Mouse (Mus musculus) spleen, postnatal 0 days (tissue): ENCODE data around the gene Bloc1s3. TPM values are rescaled to one million over a fixed set of nuclear protein-coding genes. Genes with fewer than 3 reads are reported as not detected.

Source experiments
- polyA plus RNA-seq: library from polyadenylated mRNA; unstranded; fragments of >200 nt; fragmentation: Nextera tagmentation; extraction: Ambion mirVana; gene quantifications from 2 replicates; pipeline ENCODE4 v1.2.1, GENCODE M21; 2015

The Bloc1s3 gene
- polyA plus RNA-seq, result 1.6 and 2.5 TPM in 2 replicates

GRCm38 (mm10) chr7:19508150-19508923, at the start of gene Bloc1s3, which contains the start of gene Trappc6a:
Gene Bloc1s3, minus strand, starts transcription at chr7:19508367.
Gene Trappc6a, plus strand, starts transcription at chr7:19508395.

DNA sequence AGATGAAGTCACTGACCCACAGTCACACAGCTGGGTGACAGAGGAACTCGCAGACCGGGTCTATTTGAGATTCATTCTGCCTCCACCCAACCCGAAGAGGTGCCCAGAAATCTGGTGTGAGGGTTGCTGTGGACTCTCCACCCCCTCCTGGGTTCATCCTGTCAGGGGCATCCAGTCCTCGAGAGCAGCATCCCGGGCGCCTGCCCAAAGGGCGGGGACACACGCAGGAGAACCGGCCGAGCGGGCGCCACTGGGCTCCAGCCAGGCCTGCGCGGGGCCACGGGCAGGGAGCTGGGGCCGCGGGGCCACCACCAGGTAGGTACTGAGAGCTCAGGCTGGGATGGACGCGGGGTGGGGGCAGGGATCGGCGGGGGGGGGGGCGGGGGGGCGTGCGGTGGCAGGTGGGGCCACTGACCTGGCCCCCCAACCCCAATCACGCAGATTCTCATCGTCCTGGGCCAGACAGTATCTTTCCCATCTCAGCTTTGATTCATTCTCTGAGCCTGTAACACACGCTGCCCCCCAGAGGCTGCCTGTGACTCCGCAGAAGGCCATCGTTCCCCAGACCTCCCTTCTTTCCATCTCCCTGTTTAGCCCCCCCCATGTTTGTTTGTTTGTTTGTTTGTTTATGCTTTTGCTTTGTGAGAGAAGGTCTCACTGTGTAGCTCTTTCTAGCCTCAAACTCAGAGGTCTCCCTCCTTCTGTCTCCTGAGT, 9.6 kb upstream of the Bloc1s3 start, which contains the start of gene Nkpd1:
TSS of gene Nkpd1 (plus strand) at position 187 of the 714 bp plus-strand sequence.

GRCm38 (mm10) chr7:19462884-19463381, 45.2 kb downstream of the Bloc1s3 start, which contains the start of gene Exoc3l2:
Gene Exoc3l2, plus strand, starts transcription at chr7:19463331.

DNA sequence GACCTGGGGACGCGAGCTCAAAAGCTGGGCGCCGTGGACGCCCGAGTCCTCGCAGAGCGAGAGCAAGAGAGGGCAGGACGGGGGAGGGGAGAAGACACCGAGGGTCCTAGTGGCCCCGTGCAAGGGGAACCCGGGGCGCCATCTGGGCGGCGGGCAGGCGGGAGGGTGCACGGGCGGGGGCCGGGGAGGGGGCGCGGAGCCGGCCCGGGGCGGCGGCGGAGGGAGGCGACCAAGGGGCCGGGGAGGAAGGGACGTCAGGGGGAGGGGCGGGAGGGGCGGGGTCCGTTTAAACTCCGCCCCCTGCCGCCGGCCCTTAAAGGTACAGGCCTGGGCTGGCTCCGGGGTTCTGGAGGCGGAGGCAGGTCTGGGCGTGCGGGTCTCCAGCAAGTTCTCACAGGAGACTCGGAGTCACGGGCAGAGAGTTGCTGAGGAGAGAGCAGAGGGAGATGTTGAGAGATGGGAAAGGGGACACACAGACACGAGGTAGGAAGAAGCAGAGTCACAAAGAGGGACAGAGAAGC, 49.5 kb downstream of the Bloc1s3 start, which contains the start of gene Mark4:
TSS of gene Mark4 (minus strand) at position 231 of the 521 bp plus-strand sequence.

Other genes starting within 250 kb of the Bloc1s3 start
- gene Vasp, start 236.6 kb downstream of the Bloc1s3 start, polyA plus RNA-seq, result 71.2 and 86.4 TPM in 2 replicates
- 0.18 and 0.19 TPM in 2 replicates for gene Ppm1n, start 228.3 kb downstream of the Bloc1s3 start, polyA plus RNA-seq
- 4.2 and 4.7 TPM in 2 replicates for gene Rtn2, start 225.7 kb downstream of the Bloc1s3 start, polyA plus RNA-seq
- 0.07 TPM in 1 of 2 replicates, not detected in the other for gene Fosb, start 198.3 kb downstream of the Bloc1s3 start, polyA plus RNA-seq
- gene Ercc1, start 163.6 kb downstream of the Bloc1s3 start, polyA plus RNA-seq, result 25.0 and 25.6 TPM in 2 replicates
- 14.4 and 16.6 TPM in 2 replicates for gene Cd3eap, start 148.9 kb downstream of the Bloc1s3 start, polyA plus RNA-seq
- 1.8 and 2.3 TPM in 2 replicates for gene Ppp1r13l, start 148.6 kb downstream of the Bloc1s3 start, polyA plus RNA-seq
- 7.3 and 9.0 TPM in 2 replicates for gene Ercc2, start 126.4 kb downstream of the Bloc1s3 start, polyA plus RNA-seq
- 0.65 and 0.82 TPM in 2 replicates for gene Klc3, start 104.3 kb downstream of the Bloc1s3 start, polyA plus RNA-seq
- 0.96 and 1.4 TPM in 2 replicates for gene Ckm, start 103.6 kb downstream of the Bloc1s3 start, polyA plus RNA-seq
- gene Mark4, start 49.5 kb downstream of the Bloc1s3 start, polyA plus RNA-seq, result 2.9 and 3.6 TPM in 2 replicates
- 1.3 and 2.0 TPM in 2 replicates for gene Exoc3l2, start 45.0 kb downstream of the Bloc1s3 start, polyA plus RNA-seq
- 57.5 and 68.7 TPM in 2 replicates for gene Trappc6a, start within 50 bp of the Bloc1s3 start, polyA plus RNA-seq
- 0.08 TPM in 1 of 2 replicates, not detected in the other for gene Nkpd1, start 9.5 kb upstream of the Bloc1s3 start, polyA plus RNA-seq
- 11.3 and 12.5 TPM in 2 replicates for gene Ppp1r37, start 54.7 kb upstream of the Bloc1s3 start, polyA plus RNA-seq
- gene Zfp296, start 68.9 kb upstream of the Bloc1s3 start, polyA plus RNA-seq, result 1.8 and 1.9 TPM in 2 replicates
- 111 and 119 TPM in 2 replicates for gene Gemin7, start 69.2 kb upstream of the Bloc1s3 start, polyA plus RNA-seq
- gene Clasrp, start 96.1 kb upstream of the Bloc1s3 start, polyA plus RNA-seq, result 18.1 and 23.1 TPM in 2 replicates
- 4.3 and 6.2 TPM in 2 replicates for gene Relb, start 121.1 kb upstream of the Bloc1s3 start, polyA plus RNA-seq
- 36.0 and 39.2 TPM in 2 replicates for gene Clptm1, start 156.7 kb upstream of the Bloc1s3 start, polyA plus RNA-seq
- gene Apoc2, start 169.6 kb upstream of the Bloc1s3 start, polyA plus RNA-seq, result 6.8 and 9.4 TPM in 2 replicates
- 0.24 and 0.97 TPM in 2 replicates for gene Gm44805, start 173.1 kb upstream of the Bloc1s3 start, polyA plus RNA-seq
- 1.3 and 1.5 TPM in 2 replicates for gene Apoc4, start 173.1 kb upstream of the Bloc1s3 start, polyA plus RNA-seq
- 13.8 and 18.6 TPM in 2 replicates for gene Apoc1, start 184.3 kb upstream of the Bloc1s3 start, polyA plus RNA-seq
- 304 and 441 TPM in 2 replicates for gene Apoe, start 190.8 kb upstream of the Bloc1s3 start, polyA plus RNA-seq
- 96.6 TPM in 2 replicates for gene Tomm40, start 207.1 kb upstream of the Bloc1s3 start, polyA plus RNA-seq
- 21.6 and 27.0 TPM in 2 replicates for gene Nectin2, start 242.1 kb upstream of the Bloc1s3 start, polyA plus RNA-seq